Mouse (Mus musculus): ENCODE measurements at regions not wholly inside any gene's neighbourhood (a gene's known extent, or its start where the extent isn't known, plus 50 kb on each side); places are given as distances from the start of the nearest gene placed in this dataset.

DNA sequence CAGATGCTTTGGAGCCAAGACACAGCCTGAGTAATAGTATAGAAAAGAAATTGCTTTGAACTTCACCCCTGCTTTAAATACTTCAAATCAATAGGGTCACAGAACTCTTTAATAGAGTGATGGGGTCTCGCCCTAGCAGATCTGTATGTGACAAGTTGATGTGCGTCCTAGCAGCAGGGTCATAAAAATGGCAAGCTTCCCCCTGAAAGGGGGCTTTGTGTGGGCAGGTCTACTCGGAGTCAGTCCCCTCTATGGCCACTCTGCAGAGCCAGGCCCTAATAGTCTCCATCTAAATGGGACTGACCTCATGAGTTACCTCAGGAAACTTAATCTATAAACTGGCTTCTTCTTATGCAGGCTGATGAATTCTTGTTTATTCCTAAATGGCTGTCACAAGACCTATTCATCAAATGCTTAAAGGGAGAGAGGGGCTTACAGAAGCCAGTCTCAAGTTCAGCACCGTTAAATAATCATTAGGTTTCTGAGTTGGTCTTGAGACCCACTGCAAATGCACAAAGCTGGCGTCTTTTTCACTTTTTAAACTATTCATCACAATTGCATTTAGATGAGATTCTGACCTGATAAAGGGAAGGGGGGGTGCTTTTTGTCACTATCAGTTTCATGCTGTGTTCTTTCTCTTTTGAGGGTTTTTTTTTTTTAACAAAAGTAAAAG, 457.0 kb upstream of the Fam92a start:
- DNase-seq (ENCODE audit: low spot score): peak; percentile 68

DNA sequence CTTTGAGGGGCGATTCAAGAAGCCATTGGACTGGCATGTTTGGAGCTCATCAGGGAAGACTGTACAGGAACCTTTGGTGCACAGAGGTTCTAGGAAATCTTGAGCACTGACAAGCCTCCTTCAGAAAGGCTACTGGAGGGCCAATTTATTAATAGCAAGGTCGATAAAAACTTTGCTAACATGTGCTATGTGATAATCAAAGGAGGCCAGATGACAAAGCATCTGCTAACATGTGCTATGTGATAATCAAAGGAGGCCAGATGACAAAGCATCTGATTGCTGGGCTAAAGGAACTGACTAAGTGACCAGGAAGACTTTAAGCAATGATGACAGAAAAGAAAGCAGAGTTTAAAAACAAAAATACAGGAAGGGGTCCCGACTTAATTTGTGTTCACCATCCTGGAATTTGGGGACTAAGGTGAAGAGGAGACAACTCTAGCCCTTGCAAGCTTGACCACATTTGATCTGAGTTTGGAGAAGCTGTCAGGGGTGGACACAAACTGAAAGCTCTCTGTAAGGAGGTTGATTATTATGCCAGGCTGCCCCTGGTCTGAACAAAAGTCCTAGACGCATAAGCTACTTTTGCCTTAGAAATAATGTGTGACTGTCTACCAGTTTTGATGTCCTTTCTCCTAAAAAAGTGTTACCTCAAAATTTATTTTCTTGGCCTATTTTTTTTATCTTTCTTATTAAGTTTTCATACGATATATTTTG, 455.5 kb upstream of the Fam92a start:
- DNase-seq (ENCODE audit: low spot score): no peak

DNA sequence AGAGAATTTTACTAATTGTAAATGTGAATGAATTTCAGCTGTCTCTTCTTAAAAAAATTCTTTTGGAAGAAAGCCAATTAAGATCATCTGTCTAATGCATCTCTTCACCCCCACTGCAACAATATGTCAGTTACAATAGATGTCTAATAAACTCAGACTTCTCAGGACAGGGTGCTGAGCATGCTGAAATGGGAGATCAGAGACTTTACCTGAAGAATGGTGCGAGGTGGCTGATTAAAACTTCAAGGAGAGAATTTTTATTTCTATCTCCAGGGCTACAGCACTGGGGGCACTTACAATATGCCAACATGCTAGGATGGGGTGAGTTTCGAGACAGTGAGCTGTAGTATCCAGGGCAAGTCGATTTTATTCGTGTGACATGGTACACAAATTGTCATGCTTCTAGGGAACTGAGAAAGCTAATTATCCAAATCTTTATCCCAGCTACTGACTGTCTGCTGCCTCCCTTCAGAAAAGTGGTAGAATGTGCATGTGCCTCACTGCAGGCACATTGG, 449.0 kb upstream of the Fam92a start:
- no peak for DNase-seq (ENCODE audit: low spot score)

DNA sequence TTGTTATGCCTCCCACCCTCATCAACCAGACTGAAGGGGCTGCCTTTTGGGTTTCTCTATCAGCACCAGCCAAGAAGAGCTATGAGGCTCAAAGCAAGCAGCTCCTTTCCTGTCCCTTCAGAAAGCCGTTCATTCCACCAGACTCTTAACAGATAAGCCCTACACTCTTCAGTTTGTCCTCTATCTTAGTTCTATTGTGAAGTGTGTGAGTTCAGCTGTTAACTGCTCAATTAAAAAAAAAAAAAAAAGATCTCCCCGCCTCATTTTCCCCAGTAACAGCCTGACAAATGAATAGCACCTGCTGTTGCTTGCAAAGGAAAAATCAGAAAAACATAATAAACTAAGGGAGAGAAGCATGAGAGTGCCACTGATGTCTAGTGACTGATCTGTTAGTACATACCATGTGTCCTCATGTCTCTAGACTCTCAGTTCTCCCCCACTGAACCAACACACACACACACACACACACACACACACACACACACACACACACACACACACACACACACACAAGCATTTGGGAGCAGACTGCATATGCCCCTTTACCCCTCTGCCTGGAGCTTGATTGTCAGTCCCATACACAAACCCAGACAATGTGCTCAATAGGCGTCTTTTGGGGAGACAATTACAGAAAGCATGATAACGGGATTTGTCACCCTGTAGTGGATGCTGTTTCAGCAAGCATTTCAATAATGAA, 448.4 kb upstream of the Fam92a start:
- no peak for DNase-seq (ENCODE audit: low spot score)

DNA sequence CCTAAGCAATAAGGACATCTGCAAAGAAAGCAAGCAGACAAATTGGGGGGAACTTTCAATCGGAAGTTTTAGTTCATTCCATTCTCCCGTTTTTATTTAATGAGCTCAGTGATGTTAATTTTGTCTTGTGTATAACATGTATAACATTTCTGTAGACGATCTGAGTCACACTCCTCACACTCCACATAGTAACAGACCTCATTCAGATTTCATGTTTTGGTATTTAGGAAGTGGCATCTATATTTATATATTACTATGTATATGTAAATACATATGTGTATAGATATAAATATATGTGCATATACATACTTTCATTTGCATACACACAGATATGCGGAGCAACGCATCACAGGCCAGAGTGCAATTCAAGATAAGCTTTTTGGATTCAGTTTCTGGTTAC, 444.9 kb upstream of the Fam92a start:
- DNase-seq (ENCODE audit: low spot score): no peak

DNA sequence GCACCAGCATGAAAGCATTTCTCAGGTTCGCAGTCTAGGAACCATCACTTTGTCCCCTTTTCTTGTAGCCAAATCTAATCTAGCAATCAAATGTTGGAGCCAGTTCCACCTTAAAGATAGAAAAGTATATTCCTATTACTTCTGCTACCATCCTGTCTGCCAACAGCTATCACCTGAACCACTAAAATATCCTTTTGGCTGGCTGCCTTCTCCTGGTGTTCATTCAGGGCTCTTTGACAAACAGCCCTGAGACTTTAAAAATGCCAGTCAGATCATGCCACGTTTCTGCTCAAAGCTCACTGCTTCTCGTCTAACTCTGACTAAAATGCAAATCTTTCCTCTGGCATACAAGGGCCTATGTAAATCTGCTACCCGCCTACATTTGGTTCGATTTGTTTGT, 439.7 kb upstream of the Fam92a start:
- no peak for DNase-seq (ENCODE audit: low spot score)

DNA sequence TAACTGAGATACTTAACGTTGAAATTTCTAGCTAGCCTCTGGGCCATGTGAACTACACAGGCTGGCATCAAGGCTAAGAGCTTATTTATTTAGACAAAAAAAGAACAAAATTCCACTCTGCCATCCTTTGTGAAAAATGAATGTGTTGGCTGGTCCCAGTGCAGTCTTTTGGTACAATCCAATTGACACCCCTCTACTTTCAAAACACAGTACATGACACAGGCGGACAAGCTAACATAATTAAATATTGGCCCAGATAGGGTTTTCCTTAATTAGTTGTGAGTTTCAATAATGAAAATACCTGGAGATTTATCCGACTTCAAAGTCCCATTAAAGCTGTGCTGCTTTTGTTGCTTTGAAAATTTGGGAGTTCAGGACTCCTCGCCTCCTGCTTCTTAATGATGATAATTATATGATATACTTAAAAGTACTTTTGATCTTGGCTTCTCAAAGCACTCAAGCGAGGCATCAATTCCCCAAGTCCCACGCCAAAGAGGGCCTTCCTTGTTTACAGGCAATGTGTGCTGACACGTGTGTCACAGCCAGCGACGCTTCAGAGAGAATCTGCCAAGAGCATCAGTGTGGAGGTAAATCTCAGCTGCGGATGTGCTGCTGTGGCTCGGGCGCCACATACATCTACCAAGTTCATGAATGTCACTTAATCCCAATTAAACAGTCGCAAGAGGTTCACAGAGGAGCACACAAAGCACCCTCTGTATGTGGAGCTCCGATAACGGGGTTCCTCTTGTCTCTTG, 429.5 kb upstream of the Fam92a start:
- DNase-seq (ENCODE audit: low spot score): no peak

DNA sequence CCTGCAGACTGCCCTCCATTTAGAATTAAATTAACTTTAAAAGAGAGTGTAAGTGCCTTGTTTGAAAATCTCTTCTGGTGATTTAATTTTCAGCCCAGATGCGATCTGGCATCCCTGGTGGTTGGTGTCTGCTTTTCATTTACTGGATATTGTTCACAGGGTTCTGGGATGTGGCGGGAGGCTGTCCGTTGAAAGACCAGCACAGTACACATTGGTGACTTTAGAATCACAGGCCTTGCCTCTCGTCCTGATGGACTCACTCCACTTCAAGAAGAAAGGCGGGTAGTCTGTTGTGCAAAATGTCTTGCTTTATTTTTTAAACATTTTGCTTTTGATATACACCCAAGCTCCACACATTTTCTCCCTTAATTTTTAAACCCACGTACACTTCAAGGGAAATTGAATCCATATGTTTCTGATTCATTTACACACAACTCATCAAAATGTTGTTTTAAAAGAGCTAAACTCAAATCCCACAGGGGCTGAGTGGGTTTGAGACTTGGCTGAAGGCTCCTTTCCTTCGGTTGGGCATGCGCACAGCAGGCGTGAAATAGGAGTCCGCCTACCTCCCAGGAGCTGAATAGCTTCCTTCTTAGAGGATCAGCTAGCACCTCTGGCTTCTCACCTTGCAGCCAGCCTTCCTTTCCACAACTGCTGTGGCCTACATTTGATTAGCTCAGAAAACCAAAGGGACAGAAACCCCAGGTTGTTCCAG, 424.1 kb upstream of the Fam92a start:
- peak; percentile 24 for DNase-seq (ENCODE audit: low spot score)

DNA sequence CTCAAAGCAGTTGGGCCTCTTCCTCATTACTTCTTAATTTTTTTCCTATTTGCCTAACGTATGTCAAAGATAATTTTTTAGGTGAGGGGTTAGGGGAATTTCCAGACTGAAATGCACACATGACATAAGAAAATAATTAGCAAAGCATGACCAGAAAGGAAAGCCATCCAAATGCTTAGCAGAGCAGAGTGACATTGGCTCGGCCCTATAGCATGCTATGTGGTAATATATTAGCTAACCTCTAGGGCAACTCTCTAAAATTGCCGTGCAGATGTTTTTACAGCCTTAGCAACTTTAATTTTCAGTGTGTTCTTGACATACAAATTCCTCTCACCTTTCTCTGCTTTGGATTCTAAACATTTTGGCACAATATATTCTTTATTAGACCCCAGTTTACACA, 421.2 kb upstream of the Fam92a start:
- DNase-seq (ENCODE audit: low spot score): peak; percentile 9

DNA sequence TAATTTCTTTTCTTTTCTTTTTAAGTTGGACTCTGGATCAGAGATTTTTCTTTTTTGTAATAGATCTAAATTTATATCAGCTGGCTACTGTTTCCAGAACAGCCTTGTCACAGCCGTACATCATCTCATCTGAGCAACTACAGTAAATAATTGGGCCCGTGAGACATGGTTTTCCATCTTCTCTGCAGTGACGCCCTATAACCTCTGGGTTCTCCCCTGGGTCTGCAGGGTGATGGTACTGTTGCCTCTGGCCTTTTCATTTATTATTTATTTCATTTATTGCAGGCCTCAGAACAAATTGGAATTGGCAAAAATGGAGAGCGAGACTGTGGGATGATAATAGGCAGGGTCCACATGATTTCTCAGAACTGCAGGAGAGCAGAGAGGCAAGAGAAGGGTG, 406.3 kb upstream of the Fam92a start:
- no peak for DNase-seq (ENCODE audit: low spot score)

DNA sequence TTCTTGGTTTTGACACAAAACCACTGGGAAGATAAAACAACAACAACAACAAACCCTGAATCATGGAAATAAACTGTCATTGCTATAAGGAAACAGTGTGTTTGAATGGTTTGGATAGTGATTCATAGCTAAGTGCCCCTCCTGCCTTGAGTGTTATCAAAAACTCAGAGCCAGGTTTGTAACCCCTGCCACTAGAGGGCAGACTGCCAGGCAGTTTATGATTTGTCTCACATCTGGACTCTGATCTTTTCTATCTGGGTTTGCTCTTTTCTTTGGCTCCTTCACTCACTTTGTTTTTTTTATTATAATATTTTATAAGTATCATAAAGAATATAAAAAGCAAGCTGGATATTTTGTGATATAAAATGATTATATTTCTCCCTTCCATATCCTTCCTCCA, 400.1 kb upstream of the Fam92a start:
- peak; percentile 23 for DNase-seq (ENCODE audit: low spot score)

DNA sequence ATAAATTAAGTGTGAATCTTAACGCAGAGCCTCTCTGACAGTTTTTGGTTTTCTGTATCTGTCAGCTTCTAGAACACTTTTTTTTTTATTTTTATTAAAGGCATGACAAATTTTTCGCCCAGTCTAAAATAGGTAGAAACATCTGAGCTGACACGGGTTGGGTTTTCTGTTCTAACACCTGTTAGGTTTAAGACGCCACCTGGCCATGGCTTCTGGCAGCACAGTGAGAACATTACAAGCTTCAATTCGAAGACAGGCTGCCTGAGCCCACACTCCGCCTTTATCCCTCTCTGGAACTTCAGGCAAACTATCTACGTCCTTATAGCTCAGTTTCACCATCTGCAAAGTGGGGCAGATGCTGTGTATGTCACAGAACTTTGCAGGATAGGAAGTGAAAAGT, 398.9 kb upstream of the Fam92a start:
- DNase-seq (ENCODE audit: low spot score): no peak

DNA sequence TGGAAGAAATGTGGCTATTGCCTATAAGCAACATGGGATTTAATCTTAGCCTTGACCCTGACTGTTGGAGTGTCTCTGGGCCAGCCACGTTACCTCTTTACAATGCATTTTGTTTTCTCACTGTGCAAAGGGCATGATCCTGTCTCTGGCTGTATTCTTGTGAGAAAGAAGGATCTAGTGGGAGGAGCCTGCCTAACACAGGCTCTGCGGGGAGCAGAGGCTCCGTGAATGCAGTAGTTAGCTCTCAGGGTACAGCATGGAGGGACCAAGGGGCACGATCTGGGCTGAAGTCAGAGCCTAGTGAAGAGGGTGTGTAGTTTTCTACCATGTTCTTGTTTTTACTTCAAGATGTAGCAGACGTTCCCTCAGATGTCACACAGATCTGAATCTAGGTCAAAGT, 395.8 kb upstream of the Fam92a start:
- peak; percentile 55 for DNase-seq (ENCODE audit: low spot score)

DNA sequence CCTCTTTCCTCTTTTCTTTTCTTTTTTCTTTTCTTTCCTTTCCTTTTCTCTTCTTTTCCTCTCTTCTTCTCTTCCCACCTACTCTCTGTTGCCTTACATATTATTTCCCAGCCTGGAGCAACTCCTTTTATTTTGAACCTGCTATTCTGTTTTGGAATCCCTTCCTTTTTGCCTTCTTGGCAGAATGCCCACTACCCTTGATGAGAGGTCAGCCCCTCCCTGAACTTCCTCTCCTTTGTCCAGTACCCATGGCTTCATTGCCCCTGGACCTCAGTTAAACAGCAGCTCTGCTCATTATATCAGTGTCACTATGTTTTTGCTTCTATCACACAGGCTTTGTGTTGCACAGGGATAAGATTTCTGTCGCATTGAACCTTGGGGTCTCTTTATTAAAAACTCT, 391.2 kb upstream of the Fam92a start:
- no peak for DNase-seq (ENCODE audit: low spot score)

DNA sequence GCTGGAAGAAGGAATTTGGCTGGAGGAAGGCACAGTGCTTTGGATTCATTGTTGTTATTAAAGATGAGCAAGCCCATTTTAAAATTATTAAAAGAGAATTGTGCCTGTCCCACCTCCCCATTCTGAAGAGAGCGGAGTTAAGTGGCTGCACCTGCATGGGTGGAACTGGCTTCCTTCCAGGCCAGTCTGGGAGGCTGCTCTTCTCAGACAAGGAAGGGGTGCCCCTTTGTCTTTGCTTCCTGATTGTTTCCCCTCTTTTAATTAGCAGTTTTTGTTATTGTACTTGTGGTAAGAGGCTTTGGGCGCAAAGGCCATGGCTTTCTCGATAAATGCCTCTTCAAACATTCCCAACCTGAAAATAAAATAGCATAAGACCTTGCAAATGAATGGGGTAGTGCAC, 388.7 kb upstream of the Fam92a start:
- no peak for DNase-seq (ENCODE audit: low spot score)

DNA sequence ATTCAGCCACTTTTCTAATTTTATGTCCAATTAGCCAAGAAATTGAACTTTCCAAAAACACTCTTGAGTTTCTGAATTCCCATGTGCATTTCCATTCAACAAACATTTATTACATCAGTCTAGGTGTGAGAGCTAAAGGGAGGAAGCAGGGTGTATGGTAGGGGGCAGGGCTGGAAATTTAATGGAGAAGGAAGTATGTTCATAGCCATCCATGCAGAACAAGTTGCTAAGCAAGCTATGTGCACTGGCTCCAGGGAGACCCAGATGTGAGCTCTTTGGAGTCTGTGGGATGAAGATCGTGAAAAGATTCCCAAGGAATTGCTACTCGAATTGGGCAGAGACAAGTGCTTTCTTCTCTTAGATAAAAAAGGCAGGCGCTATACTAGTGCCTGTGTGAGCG, 388.2 kb upstream of the Fam92a start:
- no peak for DNase-seq (ENCODE audit: low spot score)

DNA sequence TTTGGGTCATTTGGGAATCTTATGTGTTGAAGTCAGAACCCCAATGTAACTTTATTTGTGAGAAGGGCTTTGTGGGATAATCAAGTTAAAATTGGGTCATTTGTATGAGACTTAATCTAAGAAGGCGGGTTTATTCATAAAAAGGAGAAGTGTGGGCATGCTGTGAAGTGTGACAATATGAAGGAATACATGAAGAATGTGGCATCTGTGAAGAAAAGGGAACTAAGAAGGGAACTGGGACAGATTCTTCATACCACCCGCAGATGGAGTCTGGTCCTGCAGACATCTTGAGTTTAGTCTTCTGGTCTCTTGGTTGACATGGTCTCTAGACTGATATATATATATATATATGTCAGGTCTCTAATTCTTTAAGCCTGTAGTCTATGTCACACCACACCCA, 385.3 kb upstream of the Fam92a start:
- DNase-seq (ENCODE audit: low spot score): no peak

DNA sequence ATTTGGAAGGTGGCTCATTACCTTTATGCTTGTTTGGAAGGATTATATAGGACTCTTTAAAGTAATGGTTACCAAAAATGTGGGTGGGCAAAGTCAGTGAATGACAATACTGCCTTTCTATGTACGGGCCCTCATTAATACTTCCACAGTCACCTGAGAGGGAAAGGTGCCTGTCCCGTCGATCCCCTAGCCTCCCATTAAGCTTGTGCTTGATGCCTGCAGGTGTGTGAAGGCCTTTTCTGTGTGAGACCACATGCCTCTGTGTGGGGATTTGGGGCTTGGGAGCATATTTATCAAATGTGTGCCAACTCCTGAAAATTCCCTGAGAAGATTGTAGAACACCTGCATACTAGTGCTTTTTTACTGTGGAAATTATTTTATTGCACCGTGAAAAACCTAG, 377.4 kb upstream of the Fam92a start:
- no peak for DNase-seq (ENCODE audit: low spot score)

DNA sequence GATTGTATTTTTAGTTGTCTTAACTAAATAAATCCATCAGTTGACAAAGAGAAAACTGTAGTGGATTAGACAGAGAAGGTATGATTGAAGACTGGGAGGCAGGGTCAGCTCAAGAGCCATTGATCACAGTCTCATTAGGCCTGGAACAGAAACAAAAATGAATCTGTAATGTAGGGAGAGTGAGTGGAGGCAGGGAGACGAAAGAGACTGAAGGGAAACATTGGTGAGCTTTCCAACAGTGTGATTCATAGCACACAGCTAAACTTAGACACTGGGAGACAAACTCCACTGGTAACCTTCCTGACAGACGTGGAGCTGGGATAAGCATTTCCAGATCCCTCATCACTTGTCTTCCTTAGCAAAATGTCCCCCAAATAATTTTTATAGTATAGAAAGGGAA, 372.1 kb upstream of the Fam92a start:
- DNase-seq (ENCODE audit: low spot score): no peak

DNA sequence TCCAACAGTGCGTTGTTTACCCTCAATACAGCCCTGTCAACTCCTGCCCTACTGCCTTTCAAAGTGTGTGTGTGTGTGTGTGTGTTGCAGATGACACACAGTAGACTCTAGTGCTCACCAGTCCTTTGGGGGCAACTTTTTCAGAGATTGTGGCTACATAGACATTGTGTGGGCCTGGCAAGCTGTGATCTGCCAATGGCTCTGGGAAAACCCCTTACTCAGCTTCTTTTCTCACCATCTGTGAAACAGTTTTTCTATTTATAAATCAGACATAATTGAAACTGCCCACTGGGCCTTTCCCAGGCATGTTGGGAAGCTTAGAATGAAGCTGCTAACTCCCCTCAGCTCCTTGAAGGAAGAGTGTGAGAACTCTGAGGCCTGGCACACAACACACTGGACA, 369.7 kb upstream of the Fam92a start:
- DNase-seq (ENCODE audit: low spot score): no peak

DNA sequence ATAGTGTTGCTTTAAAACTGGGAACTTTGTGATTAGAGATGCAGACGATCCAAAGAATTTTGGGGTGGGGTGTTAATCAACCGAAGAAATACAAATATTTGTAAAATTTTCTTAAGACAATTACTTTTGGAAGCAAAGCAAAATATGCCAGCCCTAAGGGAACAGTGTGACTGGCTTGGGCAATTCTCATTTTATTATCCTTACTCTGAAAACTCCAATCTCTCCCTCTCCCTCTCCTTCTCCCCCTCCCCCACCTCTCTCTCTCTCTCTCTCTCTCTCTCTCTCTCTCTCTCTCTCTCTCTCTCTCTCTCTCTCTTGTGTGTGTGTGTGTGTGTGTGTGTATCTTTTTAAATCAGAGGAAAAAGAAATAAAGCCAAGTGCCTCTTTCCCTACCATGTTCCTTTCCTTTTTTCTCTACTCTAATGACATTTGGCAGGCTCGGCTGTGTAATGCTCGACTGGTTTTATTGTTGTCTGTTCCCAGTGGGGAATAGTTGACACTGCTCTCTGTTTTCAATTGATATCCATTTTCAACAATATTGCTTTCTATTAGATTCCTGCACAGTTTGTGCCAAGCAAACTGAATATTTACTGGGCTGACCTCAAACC, 367.5 kb upstream of the Fam92a start:
- peak; percentile 44 for DNase-seq (ENCODE audit: low spot score)
